Mouse (Mus musculus) T-helper 1 cell (primary cell): ENCODE measurements around the gene Pakap.

Experiments used
- in situ Hi-C: fragments of 300-600 bp; cut with MboI, MseI; formaldehyde crosslinking; loops from one replicate; pipeline ENCODE4 v1.15.1; 2025; ENCODE audit warnings: high pct_unique_total_duplicates

The Pakap gene

DNA sequence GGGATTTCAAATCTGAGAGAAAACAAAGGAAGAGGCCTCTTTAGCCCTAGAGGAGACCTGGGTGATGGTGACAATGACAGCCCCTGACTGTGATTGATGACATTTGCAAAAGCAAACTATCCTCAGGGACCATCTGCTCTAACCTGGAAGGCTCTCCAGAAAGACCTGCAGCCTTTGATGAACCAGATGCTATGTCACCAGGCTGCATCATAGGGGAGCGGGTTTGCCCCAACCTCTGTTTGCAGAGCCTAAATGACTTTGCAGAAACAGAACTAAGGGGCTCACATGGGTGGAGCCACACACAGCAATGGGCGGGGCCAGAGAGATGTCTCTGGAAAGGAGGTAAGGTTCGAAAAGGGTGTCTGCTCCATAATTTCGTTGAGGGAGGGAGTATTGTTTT lies 265.1 kb downstream of the Pakap start:
- in situ Hi-C loops, result no loop called here

DNA sequence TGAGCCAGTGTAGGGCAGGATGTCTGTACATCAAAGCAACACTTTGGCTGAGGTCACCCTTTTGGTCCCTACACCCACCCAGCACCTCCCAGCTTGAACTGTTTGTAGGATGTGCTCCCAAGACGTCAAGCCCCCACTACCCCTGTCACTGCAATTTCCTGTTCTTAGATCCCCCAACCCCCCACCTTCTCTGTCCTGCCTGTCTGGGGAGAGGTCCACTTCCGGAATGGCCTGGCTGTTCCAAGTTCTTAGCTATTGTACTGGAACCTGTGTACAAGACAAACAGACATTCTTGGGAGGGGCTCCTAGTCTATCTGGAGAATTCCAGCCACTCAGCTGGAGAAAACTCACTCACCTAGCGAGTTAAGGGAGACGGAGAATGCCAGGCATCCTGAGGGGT lies 266.2 kb downstream of the Pakap start:
- in situ Hi-C loops, result no loop called here

DNA sequence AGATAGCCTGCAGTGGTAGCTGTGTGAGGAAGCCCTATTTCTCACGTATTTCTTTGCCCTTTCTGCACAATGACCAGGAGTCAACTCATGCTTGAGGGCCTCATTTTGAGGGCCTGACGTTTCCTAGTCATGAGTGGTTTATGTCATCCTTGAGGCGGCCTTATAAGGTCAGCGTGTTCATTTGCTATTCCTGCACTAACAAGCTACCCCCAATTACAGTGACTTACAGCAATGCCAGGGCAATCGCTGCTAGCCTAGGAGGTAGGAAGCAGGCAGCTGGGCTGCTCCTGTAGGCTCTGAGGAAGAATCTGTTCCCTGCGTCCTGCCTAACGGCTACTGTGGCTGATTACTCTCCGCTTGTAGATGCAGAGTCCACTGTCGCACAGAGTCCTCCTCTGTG lies 269.1 kb downstream of the Pakap start:
- in situ Hi-C loops, result no loop called here

DNA sequence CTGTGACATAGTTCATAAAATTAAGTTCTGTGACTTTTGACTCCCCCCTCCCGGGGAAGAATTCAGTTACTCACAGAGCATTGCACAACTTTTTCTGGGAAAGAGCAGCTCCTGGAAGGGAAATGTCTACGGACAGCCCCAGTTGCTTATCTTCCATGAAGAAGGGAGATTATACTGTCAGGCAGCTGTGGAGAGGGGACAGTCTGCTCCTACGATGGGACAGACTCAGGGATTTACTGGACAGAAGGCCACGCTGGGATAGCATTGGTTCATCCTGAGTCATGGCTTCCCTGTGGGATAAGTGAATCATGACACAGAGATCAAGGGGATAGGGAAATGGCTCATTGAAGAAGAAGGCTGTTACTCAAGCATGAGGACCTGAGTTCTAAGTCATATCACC lies 271.4 kb downstream of the Pakap start:
- in situ Hi-C loops, result no loop called here

DNA sequence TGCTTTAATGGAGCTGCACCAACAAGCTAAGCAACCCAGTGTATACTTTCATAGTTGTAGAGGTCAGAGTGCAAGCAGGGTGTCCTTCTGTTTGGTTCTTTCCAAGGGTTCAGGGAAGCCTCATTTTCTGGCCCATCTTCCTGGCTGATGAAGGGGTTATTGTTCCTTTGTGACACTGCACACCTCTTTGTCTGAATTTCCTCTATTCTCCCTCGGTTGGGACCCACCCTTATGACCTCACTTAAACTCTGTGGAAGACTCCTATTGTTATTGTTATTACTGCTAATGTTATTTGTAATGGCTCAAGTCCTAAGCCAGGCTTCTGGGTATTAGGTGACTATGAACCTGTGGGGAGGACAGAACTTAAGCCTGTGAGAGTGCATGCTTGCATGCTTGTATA lies 273.9 kb downstream of the Pakap start:
- in situ Hi-C loops, result no loop called here

DNA sequence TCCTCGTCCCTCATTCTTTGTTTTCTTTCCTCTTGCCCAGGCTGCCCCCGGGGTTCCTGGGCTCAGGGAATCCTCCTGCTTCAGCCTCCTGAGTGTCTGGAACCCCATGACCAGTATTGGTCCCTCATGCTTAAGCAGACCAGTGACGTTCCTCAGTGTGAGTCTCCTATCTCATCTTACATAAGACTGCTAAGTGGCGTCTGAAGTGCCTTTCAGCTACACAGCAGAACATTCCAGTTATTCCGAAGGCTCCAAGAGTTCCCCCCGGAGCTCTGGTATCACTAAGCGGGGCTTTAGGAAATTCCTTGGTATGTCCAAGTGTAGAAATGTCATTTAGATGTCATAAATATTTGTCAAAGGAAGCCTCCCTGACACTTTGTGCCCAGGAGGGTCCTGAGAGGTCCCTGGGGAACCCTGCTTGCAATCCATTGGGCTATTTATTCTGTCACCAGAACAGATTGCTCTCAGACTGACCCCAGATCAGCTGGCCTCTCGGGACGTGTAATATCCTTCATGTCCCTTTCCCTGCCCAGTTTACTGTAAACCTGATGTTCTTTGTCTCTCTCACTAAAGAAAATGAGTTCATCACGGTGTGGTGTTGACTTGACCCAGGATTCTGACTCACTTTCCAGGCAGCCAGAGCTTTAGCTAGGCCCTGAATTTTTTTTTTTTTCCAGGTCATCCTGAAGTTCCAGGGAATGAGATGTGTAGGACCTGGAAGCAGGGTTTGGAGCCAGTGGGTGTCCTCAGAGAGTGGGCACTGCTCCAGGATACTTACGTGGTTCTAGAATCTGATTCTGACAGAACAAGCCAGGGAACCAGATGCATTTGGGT lies 274.7 kb downstream of the Pakap start:
- in situ Hi-C loops, result no loop called here

GRCm38 (mm10) chr4:57845031-57845431 lies 277.1 kb downstream of the Pakap start:
- in situ Hi-C loops, result no loop called here

GRCm38 (mm10) chr4:57845541-57846210 lies 277.7 kb downstream of the Pakap start:
- in situ Hi-C loops, result no loop called here

GRCm38 (mm10) chr4:57846381-57846990 lies 278.5 kb downstream of the Pakap start:
- in situ Hi-C loops, result no loop called here

DNA sequence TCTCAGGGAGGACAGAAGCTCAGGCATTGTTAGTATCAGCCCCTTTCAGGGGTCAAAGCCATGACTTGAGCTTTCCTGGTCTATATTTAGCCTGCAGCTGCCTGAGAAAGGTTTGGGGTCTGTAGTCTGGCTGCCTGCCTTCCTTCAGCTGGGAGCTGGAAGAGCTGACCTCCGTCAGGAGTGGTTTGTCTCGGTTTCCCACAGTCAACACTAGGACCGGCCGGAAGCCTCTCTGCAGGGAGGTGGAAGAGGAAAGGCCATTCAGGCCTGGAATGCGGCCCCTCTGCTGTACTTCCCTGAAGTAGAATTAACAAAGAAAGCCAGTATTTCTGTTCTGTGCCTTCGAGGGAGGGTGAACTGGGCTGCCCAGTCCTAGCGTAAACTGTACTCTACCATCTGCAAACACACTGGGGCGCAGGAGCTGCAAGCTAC lies 279.0 kb downstream of the Pakap start:
- in situ Hi-C loops, result no loop called here

GRCm38 (mm10) chr4:57847676-57848075 lies 279.7 kb downstream of the Pakap start:
- in situ Hi-C loops, result no loop called here

- in situ Hi-C loops, result no loop called here
Observed at GRCm38 (mm10) chr4:57849465-57849864, 281.5 kb downstream of the Pakap start.

GRCm38 (mm10) chr4:57851731-57852130 lies 283.8 kb downstream of the Pakap start:
- in situ Hi-C loops, result no loop called here

GRCm38 (mm10) chr4:57852461-57853040 lies 284.6 kb downstream of the Pakap start:
- in situ Hi-C loops, result no loop called here

DNA sequence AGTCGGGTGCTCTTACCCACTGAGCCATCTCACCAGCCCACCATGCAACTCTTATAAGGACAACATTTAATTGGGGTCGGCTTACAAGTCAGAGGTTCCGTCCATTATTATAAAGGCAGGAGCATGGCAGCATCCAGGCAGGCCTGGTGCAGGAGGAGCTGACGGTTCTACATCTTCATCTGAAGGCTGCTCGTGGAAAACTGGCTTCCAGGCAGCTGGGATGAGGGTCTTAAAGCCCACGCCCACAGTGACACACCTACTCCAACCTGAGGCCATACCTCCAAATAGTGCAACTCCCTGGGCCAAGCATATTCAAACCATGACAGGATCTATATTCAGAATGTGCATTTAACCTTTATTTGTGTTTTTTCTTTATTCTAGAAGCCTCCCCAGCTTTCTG lies 286.2 kb downstream of the Pakap start:
- in situ Hi-C loops, result no loop called here

DNA sequence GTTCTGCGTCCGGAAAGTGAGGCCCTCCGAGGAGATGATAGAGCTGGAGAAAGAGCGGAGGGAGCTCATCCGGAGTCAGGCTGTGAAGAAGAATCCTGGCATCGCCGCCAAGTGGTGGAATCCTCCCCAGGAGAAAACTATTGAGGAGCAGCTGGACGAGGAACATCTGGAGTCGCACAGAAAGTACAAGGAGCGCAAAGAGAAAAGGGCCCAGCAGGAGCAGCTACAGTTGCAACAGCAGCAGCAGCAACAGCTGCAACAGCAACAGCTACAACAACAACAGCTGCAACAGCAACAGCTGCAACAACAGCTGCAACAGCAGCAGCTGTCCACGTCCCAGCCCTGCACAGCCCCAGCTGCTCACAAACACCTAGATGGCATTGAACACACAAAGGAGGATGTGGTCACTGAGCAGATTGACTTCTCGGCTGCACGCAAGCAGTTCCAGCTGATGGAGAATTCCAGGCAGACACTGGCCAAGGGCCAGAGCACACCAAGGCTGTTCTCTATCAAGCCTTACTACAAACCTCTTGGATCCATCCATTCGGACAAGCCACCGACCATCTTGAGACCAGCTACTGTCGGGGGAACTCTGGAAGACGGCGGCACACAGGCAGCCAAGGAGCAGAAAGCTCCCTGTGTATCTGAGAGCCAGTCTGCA lies 287.4 kb downstream of the Pakap start:
- in situ Hi-C loops, result no loop called here

DNA sequence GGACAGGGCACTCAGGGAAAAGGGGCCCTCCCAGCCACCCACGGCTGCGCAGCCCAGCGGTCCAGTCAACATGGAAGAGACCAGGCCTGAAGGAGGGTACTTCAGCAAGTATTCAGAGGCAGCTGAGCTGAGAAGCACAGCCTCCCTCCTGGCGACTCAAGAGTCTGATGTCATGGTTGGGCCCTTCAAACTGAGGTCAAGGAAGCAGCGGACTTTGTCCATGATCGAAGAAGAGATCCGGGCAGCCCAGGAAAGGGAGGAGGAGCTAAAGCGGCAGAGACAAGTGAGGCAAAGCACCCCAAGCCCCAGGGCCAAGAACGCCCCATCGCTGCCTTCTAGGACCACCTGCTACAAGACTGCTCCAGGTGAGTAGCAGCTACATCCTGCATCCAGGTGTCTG lies 288.7 kb downstream of the Pakap start:
- in situ Hi-C loops, result no loop called here

GRCm38 (mm10) chr4:57860204-57860611 lies 292.2 kb downstream of the Pakap start:
- in situ Hi-C loops, result no loop called here

GRCm38 (mm10) chr4:57861166-57861565 lies 293.2 kb downstream of the Pakap start:
- in situ Hi-C loops, result no loop called here

DNA sequence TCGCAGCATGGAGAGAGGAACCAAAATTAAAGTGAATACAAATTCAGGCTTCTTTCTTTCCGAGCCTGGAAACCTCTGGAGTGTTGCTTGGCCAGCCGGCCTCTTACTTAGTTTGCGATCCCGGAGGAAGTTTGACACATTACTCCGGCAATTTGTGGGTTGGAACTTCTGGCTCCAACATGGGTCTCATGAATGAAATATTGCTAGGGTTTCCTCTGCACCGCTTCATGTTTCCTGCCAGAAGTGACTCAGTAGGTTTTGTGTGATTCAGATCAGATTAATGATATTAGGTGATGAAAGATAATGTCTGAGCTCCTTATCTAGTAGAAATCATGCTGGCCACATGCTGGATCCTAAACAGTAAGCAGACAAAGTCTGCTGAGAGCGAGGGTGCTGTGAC lies 293.9 kb downstream of the Pakap start:
- in situ Hi-C loops, result no loop called here

DNA sequence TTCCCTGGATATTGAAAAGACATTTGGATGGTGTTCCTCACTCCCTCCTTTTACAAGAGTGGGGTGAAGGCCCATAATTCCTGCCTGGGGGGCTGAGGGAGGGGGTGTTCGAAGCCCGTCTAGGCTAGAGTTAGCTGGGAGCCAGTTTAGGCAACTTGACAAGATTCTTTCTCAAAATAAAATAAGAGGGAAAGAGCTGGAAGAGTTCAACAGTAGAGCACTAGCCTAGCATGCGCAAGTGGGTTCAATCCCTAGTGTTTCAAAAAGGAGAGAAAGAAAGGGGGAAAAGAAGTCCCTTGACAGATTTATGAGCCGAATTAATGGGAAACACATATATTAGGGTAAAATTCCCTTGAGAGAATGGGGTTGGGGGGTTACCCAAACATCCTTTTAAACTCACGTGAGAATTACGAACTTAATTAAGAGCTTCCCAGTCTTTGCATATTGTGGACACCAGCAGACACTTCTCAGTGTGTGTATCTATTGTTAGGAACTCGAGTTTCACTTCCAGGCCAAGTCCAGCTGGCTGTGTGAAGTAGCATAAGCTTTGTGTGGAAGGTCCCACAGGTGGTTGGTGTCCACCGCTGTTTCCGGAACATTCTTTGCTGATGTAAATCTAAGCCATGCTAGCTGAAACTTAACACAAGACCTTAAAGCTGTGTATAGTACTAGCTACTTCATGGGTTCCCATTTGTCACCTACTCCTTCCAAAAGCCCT lies 294.4 kb downstream of the Pakap start:
- in situ Hi-C loops, result no loop called here
